Mouse (Mus musculus) lung, postnatal 0 days (tissue): ENCODE measurements around the gene Noc3l.

Source experiments
- CTCF ChIP-seq: IDR thresholded peaks from 2 replicates; pipeline ENCODE4 v1.5.1; 2016; ENCODE audit warnings: antibody characterized with exemption, mild to moderate bottlenecking
- EP300 ChIP-seq: IDR thresholded peaks from 2 replicates; pipeline ENCODE4 v1.6.1; 2016; ENCODE audit warnings: antibody characterized with exemption, mild to moderate bottlenecking, control low read depth

- no peak for TF ChIP-seq EP300
- TF ChIP-seq CTCF: no peak
Measured at GRCm38 (mm10) chr19:38862523-38862922, 43.5 kb upstream of the Noc3l start.
